Mouse (Mus musculus): Measurements from ENCODE around the gene Brcc3.
A peak's percentile ranks its signal among the peaks of the same experiment; 100 is the strongest.

The Brcc3 gene

DNA sequence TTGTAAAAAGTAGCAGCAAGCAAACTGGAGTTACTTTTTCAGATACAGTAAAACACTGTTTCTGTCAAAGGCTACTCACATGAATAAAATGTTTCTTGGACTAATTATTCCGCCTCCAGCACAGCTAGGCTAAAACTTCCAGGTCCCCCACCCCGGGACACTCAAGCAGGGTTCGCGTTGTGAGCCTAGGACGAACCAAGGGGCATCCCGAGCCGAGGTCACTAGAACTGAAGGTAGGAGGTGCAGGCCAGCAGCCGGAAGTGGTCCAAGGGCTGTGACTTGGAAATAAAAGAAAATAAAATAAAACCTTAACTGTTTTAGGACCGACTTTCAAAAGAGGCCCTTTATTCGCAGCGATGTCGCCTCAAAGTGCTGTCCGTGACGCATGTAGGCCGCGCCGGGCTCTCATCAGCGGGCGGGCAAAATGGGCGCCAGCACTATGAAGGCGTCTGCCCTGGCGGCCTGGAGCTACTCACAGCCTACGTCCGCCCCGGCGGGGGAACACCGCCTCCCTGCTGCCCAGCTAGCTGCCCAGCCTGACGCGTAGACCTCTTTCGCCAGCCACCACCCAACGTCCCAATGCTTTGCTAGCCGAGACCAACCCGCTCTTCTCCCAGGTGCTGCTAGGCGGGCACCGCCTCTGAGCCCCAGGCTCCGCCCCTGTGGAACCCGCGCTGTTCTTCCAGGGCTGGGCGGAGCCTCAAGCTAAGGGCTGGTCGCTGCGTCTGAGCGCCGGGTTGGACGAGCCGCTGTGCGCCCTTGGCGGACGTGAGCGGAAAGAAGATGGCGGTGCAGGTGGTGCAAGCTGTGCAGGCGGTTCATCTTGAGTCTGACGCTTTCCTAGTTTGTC, at the start of gene Brcc3, which contains the start of the genes Cmc4 and Mtcp1:
Gene Brcc3 (plus strand): TSS at position 693 of the 850 bp plus-strand sequence.
Gene Cmc4 (minus strand): TSS at position 649 of the 850 bp plus-strand sequence.
Gene Mtcp1 (minus strand): TSS at position 653 of the 850 bp plus-strand sequence.
- DNase-seq (ENCODE audit: inconsistent ontology term), result peak; percentile 92

DNA sequence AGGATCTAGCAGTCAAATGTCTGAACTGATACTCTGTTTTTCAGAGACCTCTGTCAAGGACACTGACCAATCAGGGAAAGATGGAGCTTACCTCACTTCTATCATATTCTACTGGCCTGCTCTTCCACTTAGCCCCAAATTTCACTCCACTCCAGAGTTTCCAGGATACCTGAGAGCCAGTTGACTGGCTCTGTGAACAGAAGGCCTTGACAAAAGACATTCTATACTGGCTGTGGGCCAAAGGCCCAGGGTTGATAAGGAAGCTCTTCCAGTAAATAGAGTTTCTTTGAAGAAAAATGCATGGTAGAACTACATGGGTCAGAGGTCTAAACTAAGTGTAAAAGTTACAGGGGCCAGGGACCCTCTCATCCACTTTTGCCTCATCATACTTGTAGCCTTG, 46.2 kb upstream of the Brcc3 start:
- DNase-seq (ENCODE audit: inconsistent ontology term), result no peak

DNA sequence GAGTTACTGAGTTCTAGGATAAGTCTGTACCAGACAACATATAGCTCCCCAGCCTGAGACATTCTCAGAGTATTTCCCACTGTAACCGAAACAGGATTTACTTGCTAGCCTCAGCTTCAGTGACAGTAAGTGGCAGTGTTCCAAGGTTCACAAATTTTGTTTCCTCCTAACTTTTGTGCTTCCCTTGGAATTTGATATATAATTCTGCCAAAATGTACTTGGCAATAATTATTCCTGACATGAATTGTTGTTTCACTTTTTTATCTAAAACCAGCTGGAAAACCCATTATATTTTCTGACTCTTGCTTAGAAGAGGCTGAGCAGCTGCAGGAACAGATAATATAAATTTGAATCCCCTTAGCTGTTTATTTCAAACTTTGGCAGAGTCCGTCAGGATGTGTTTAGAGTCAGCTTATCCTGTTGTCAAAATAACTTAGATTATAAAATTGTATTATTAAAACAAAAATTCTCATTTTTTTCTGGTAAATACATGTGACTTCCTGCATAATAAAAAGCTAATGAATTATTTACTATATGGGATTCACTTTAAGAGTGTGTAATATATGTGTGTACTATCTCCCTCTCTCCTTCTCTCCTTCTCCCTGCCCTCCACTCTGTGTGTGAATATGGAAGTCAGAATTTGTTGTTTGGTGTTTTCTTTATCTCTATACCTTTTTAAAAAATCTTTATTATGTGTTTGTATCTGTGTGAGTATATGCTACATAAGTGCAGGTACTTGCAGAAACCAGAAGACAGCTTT, 43.6 kb upstream of the Brcc3 start:
- no peak for DNase-seq (ENCODE audit: inconsistent ontology term)

DNA sequence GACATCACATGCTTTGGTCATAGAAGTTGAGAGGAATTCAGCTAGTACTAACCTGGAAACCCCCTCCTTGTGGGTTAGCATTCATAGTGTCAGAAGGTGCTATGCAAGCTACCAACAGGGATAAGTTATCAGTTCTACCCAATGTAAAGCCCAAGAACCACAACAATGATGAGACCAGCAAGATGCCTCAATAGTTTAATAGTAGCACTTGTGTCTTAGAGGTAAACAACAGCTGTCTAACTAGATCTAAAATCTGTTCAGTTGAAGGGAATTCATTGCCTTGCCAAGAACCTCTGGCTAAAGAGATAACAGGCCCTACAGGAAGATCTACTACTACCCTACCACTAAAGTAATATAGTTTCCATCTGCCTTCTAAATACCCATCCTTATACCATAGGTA, 39.6 kb upstream of the Brcc3 start:
- no peak for DNase-seq (ENCODE audit: inconsistent ontology term)

DNA sequence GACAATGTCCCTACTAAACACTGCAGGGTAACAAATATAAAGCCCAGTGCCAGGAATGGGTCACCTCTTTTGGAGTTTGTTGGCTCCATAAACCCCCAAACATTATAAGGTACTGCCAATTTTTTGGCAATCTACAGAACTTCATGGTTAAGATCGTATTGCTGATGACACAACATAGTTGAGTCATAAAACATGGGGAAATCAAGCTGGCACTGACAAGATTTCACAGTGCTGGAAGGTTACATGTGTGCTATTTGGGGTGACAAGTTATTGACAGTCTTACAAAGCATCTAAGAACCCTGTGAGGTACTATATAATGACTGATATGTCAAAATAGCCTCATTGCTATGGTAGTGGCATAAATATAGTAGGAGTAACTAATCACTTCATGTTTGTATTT, 35.3 kb upstream of the Brcc3 start:
- no peak for DNase-seq (ENCODE audit: inconsistent ontology term)

DNA sequence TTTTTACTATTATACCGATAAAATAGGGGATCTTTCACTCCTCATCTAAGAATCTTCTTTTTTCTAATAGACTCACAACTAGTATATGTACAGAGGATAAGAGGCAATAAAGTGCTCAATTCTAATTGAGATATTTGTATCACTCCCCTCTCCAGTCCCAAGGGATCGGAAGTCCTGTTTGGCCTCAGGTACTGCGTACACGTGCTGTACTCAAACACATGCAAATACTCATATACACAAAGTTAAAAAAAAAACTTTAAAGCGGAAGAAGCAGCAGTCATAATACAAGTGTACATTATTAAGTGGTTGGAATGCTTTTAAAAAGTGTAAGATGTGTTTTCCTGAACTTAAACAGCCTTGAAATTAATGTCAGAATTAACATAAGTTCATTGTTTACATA, 34.7 kb upstream of the Brcc3 start:
- DNase-seq (ENCODE audit: inconsistent ontology term), result no peak

DNA sequence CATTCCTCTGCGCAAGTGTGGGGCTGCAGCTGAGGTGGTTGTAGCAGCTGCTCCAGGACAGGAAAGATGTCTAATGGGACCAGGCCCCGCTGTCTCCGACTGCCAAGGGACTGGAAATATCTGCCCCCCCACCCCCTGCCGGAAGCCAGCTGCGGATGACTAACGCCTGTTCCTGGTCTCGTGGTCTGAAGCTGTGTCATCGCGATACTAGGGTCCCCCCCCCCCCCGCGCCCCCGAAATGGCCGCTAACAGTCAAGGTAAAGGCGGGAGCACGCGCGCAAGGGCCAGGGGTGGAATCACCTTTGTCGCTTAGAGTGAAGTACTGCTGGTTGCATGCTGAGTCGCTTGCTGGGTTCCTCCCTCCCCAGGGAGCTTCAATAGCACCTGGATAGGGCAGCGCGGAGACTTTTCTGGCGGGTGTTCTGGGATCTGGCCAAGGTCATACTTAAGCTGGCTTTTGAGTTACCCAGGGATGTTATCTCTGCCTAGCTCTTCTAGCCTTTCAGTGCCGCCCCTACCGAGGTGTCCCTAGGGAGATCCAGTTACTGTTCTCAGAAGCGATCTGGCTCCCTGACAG, 34.1 kb upstream of the Brcc3 start, which contains the start of the genes Fundc2 and F8:
Gene Fundc2 (plus strand): TSS at position 205 of the 577 bp plus-strand sequence.
Gene F8 (minus strand): TSS at position 421 of the 577 bp plus-strand sequence.
- peak; percentile 94 for DNase-seq (ENCODE audit: inconsistent ontology term)

DNA sequence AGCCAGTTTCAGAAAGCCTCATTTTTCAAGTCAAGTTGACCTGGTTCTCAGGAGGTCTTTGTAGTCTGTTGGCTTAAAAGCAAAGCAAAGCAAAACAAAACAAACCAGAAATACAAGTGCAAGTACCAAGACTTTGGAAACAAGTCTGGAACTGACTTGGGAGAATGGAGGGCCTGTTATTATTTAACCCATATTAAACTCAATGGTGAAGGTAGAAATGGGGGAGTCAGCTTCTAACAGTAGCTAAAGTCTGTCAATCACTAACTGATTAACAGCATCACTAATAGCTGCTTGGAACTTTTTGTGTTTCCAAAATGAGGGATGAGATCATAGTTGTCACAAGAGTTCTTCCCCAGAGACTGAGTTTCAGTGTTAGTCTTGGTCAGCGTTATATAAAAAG, 17.0 kb upstream of the Brcc3 start:
- no peak for DNase-seq (ENCODE audit: inconsistent ontology term)

DNA sequence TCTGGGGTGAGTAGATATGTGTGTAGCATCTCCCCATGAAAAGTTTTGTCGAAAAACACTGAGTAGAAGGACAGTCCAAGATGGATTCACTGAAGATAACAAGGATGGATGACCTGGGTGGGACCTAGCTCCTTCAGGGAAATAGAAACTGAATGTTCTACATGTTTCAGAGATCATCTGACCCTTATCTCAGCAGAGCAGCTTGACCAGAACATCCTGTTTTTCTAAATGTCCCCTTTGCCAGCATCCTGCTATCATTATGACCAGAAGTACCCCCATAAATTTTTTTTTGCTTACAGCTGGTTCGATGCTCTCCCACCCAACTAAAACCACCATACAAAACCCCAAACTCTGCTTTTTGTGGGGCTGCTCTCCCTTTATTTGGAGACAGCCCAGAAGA, 13.8 kb upstream of the Brcc3 start:
- DNase-seq (ENCODE audit: inconsistent ontology term), result no peak

DNA sequence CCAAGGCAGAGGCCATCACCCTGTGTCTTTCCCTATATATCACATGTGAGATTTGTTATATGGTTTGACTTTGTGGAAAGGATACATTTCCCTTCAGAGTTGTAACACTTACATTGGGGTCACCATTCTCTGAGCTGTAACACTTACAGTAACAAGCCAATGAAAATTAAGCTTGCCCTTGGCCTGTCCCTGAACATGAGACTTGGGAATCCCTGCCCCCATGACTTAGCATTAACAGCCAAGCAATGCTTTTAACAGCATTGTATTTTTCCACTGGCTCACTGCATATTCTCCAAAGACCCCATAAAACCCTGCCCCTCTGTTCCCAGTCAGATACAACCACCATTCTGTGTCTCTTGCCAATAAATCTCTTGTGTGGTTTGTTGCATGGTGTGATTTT, 13.1 kb upstream of the Brcc3 start:
- DNase-seq (ENCODE audit: inconsistent ontology term), result no peak

DNA sequence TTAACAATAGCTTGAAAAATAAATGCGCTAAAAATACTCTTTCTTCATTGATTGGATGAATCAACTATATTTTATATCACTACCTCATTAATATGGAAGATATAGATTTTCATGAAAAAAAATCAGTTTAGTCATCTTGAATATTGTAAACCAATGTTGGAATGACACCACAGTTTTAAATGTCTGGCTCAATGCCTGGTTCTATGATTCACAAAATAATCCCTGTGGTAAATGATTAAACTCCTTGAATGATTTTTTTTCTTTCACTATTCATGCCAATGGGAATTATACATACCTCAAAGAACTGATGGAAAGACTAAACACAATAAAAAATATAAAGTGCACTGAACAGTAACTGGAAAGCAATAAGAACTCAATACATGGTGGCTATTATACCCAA, 6.7 kb upstream of the Brcc3 start:
- peak; percentile 36 for DNase-seq (ENCODE audit: inconsistent ontology term)

DNA sequence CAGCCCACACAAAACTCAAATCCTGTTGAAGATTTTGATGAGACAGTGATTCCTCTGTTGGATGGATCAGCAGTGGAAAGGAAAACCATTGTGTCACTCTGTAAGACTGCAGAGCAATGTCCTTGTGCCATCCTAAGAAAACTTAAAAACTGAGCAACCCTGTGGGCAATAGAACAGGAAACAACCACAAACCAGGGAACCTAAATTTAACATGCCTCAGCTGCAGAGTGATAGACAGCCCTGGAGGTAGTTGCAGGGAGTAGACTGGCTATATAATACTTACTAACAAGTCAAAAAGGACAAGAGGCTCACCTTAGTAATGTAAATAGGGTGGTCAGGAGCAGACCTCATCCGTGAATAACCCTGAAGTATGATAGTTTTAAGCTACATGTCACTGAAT, 38.2 kb downstream of the Brcc3 start:
- no peak for DNase-seq (ENCODE audit: inconsistent ontology term)

DNA sequence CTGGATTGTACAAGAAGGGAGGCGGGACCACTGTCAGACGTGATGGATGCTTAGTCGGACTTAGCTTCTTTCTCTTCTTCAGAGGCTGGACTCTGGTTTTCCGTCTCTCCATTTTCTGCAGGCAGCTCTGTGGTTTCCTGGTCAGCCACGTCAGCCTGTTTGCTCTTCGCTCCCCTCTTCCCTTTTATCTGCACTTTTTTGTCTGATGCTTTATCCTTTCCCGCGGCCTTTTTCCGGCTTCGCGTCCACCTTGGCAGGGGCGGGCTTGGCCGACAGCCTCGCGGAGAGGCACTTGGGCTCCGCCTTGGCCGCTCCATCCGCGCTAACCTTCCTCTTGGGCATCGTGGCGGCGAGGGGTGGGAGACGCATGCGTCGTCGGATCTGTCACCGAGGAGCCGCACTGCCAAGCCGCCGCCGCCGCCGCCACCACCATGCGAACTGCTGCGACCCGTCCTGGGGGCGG, 58.8 kb downstream of the Brcc3 start:
- DNase-seq (ENCODE audit: inconsistent ontology term), result peak; percentile 67

DNA sequence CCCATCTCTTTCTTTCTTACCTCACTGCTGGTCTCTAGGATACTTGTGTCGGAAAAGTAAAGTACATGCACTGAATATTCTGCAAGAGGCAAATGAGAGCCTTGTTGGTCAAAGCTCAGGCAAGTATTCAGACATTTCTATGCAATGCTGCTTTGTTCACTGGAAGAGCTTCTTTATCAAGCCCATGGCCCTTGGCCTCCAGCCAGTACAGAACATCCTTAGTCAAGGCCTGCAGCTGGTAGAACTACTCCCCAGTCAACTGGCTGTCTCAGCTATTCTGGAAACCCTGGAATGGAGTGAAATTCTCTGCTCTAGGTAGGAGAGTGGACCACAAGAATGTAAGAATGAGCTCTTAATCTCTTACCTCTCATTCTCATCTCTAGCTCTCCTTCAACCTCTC, 73.5 kb downstream of the Brcc3 start:
- no peak for DNase-seq (ENCODE audit: inconsistent ontology term)
